Mouse (Mus musculus) stomach, postnatal 0 days (tissue): ENCODE measurements around the gene Ift43. TPM values are rescaled to one million over a fixed set of nuclear protein-coding genes. Genes with fewer than 3 reads are reported as not detected.

Experiments used
- ATAC-seq: fragments of 200-750 bp; cut with Nextera tagmentation; 2 replicates; pipeline ENCODE4 v1.8.0; 2017; ENCODE audit not compliant: low FRiP score, low TSS enrichment
- DNase-seq: peaks from one replicate; pipeline ENCODE4 v3.0.0-alpha.2; 2016; ENCODE audit warnings: low spot score
- H3K27ac ChIP-seq: fragments of 300-500 bp; sonication (generic); replicated peaks from 2 replicates; pipeline ENCODE4 v1.5.1; 2014; ENCODE audit warnings: mild to moderate bottlenecking, control low read depth
- H3K27me3 ChIP-seq: fragments of 300-500 bp; sonication (generic); 2 replicates; pipeline ENCODE4 v1.6.1; 2014; ENCODE audit warnings: low read length; ENCODE audit not compliant: control insufficient read depth, insufficient read depth
- H3K36me3 ChIP-seq: fragments of 300-500 bp; sonication (generic); 2 replicates; pipeline ENCODE4 v1.6.1; 2014; ENCODE audit warnings: low read length, mixed read lengths; ENCODE audit not compliant: control insufficient read depth, insufficient read depth
- H3K4me1 ChIP-seq: fragments of 300-500 bp; sonication (generic); replicated peaks from 2 replicates; pipeline ENCODE4 v1.6.1; 2014; ENCODE audit warnings: antibody characterized with exemption; ENCODE audit not compliant: control insufficient read depth, insufficient read depth
- H3K4me2 ChIP-seq: fragments of 300-500 bp; sonication (generic); replicated peaks from 2 replicates; pipeline ENCODE4 v1.6.1; 2014; ENCODE audit warnings: low read depth, mild to moderate bottlenecking, control low read depth, moderate library complexity
- H3K4me3 ChIP-seq: fragments of 300-500 bp; sonication (generic); 2 replicates; pipeline ENCODE4 v1.5.1; 2014; ENCODE audit warnings: low read depth, low read length, control low read depth
- H3K9ac ChIP-seq: fragments of 300-500 bp; sonication (generic); 2 replicates; pipeline ENCODE4 v1.6.1; 2014; ENCODE audit warnings: mild to moderate bottlenecking, low read length, control low read depth, mixed read lengths
- H3K9me3 ChIP-seq: fragments of 300-500 bp; sonication (generic); 2 replicates; pipeline ENCODE4 v1.6.1; 2016; ENCODE audit warnings: low read length; ENCODE audit not compliant: control insufficient read depth
- CTCF ChIP-seq: IDR thresholded peaks from 2 replicates; pipeline ENCODE4 v1.5.1; 2016; ENCODE audit warnings: antibody characterized with exemption, low read depth, mild to moderate bottlenecking, moderate library complexity
- EP300 ChIP-seq: optimal IDR thresholded peaks from 2 replicates; pipeline ENCODE3; 2016; ENCODE audit warnings: antibody characterized with exemption
- WGBS: fragments of 180-500 bp; shearing (Covaris S2); extraction: QIAGEN DNeasy Blood & Tissue Kit; methylation state at CpG from one replicate; pipeline ENCODE4 v1.1.7; 2014; 5-methylcytosine and 5-hydroxymethylcytosine counted together
- polyA plus RNA-seq: library from polyadenylated mRNA; unstranded; fragments of >200 nt; fragmentation: Nextera tagmentation; extraction: Ambion mirVana; gene quantifications from 2 replicates; pipeline ENCODE4 v1.2.1, GENCODE M21; 2015

Ift43 gene
- polyA plus RNA-seq, 1 experiment from 2014 or later: 48.0 TPM

GRCm38 (mm10) chr12:86179266-86179665 is 96.9 kb downstream of the Ift43 start:
- H3K27me3 ChIP-seq: no peaks in the 10 kb centered on the region
- no peak overlapping the region for H3K27ac ChIP-seq
- H3K9ac ChIP-seq: no peak overlapping the region
- ATAC-seq (no peak), DNase-seq (no peak)
- WGBS: 49% methylated on average over 7 of the region's 7 CpGs
- no peaks in the 10 kb centered on the region for H3K9me3 ChIP-seq
- H3K4me1 ChIP-seq: no peaks in the 10 kb centered on the region
- TF ChIP-seq CTCF (no peak), EP300 (no peak)
- H3K4me3 ChIP-seq: no peak overlapping the region
- no peak overlapping the region for H3K4me2 ChIP-seq
- no peaks in the 10 kb centered on the region for H3K36me3 ChIP-seq

- peak; percentile 12; the same call in 1 of the 2 replicates for ATAC-seq
- WGBS: 35% methylated on average over 8 of the region's 8 CpGs
- Histone ChIP-seq H3K36me3 (no peaks in the 10 kb centered on the region), H3K4me2 (no peak overlapping the region), H3K9me3 (no peaks in the 10 kb centered on the region), H3K4me3 (no peak overlapping the region), H3K27ac (no peak overlapping the region), H3K4me1 (no peaks in the 10 kb centered on the region), H3K27me3 (no peaks in the 10 kb centered on the region), H3K9ac (no peak overlapping the region)
- DNase-seq: no peak
- TF ChIP-seq EP300: no peak
- no peak for TF ChIP-seq CTCF
Measured at GRCm38 (mm10) chr12:86181320-86181751, 99.0 kb downstream of the Ift43 start.

GRCm38 (mm10) chr12:86181879-86182278 is 99.5 kb downstream of the Ift43 start:
- WGBS: 40% methylated on average over 2 of the region's 2 CpGs
- H3K36me3 ChIP-seq: no peaks in the 10 kb centered on the region
- no peak overlapping the region for H3K4me3 ChIP-seq
- DNase-seq (no peak), ATAC-seq (peak; percentile 59; the same call in 1 of the 2 replicates)
- no peak overlapping the region for H3K4me2 ChIP-seq
- H3K27ac ChIP-seq: no peak overlapping the region
- H3K9me3 ChIP-seq: no peaks in the 10 kb centered on the region
- TF ChIP-seq CTCF (peak; percentile 17; the same call in 1 of the 2 replicates), EP300 (no peak)
- H3K4me1 ChIP-seq: no peaks in the 10 kb centered on the region
- H3K27me3 ChIP-seq: no peaks in the 10 kb centered on the region
- no peak overlapping the region for H3K9ac ChIP-seq

GRCm38 (mm10) chr12:86182414-86182813 is 100.1 kb downstream of the Ift43 start:
- Histone ChIP-seq H3K9me3 (no peaks in the 10 kb centered on the region), H3K4me1 (no peaks in the 10 kb centered on the region), H3K27me3 (no peaks in the 10 kb centered on the region), H3K9ac (no peak overlapping the region), H3K36me3 (no peaks in the 10 kb centered on the region), H3K4me3 (no peak overlapping the region), H3K4me2 (no peak overlapping the region), H3K27ac (no peak overlapping the region)
- WGBS: 92% methylated on average over 1 of the region's 1 CpGs
- ATAC-seq (no peak), DNase-seq (no peak)
- TF ChIP-seq CTCF: no peak

- Histone ChIP-seq H3K27ac (no peak overlapping the region), H3K9ac (no peak overlapping the region), H3K9me3 (no peaks in the 10 kb centered on the region), H3K36me3 (no peaks in the 10 kb centered on the region), H3K4me1 (no peaks in the 10 kb centered on the region), H3K4me2 (no peak overlapping the region), H3K4me3 (no peak overlapping the region), H3K27me3 (no peaks in the 10 kb centered on the region)
- TF ChIP-seq EP300 (no peak), CTCF (peak; percentile 61)
- ATAC-seq: no peak
- WGBS: 48% methylated on average over 5 of the region's 5 CpGs
- DNase-seq: peak; percentile 42
Measured at GRCm38 (mm10) chr12:86188161-86188560, 105.8 kb downstream of the Ift43 start.

GRCm38 (mm10) chr12:86189601-86190323 is 107.4 kb downstream of the Ift43 start:
- no peak for DNase-seq
- H3K4me1 ChIP-seq: no peaks in the 10 kb centered on the region
- no peak for ATAC-seq
- H3K27me3 ChIP-seq: no peaks in the 10 kb centered on the region
- H3K4me2 ChIP-seq: no peak overlapping the region
- TF ChIP-seq CTCF (no peak), EP300 (no peak)
- WGBS: 18% methylated on average over 19 of the region's 19 CpGs
- no peak overlapping the region for H3K9ac ChIP-seq
- no peaks in the 10 kb centered on the region for H3K9me3 ChIP-seq
- no peak overlapping the region for H3K27ac ChIP-seq
- H3K4me3 ChIP-seq: no peak overlapping the region
- no peaks in the 10 kb centered on the region for H3K36me3 ChIP-seq
